Mouse (Mus musculus) testis, postnatal 10 days (tissue): ENCODE data around the gene Kremen1.

Source experiments
- DNase-seq: peaks from one replicate; pipeline ENCODE4 v3.0.0; 2021; ENCODE audit warnings: low spot score

The Kremen1 gene

DNA sequence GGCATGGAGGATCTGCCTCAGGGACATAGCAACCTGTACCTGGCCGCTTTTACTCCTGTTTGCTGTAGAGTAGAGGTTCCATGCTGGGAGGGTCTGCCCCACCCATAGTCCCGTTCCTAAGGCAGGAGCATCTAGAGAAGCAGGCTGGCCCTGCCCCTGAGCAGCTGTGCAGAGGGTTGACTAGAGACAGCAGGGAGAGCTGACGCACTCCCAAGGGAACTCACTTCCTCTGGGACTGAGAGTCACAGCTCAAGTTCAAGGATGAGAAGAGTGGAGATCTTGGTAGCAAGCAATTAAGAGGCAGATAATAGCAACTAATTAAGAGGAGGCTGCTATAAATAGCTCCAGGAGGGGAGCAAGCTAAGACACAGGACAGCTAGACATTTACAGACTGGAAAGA is 88.5 kb downstream of the Kremen1 start:
- DNase-seq: no peak

GRCm38 (mm10) chr11:5167311-5167710 is 94.0 kb downstream of the Kremen1 start:
- DNase-seq: no peak

- no peak for DNase-seq
Observed at GRCm38 (mm10) chr11:5165471-5165916, 95.9 kb downstream of the Kremen1 start.

- DNase-seq: no peak
Observed at GRCm38 (mm10) chr11:5164310-5164709, 97.0 kb downstream of the Kremen1 start.

- DNase-seq: no peak
Observed at GRCm38 (mm10) chr11:5163421-5163820, 97.9 kb downstream of the Kremen1 start.

GRCm38 (mm10) chr11:5160722-5161485 is 100.5 kb downstream of the Kremen1 start:
- no peak for DNase-seq

DNA sequence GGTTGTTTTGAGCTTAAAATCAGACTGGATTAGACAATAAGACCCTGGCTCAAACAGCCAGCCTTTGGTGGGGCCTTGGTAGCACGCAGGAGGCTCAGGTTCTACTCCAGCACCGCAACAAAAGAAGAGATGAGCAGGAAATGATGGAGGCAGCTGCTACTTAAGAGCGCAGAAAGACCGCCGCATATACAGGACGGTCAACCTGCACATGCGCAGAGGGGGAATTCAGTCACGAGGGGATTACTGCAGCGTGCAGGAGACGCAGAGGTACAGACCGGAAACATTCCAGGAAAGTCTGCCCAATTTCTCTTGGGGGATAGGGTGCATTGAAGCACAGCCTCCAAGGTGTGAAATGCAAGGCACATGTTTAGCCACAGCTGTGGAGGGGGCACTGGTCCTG is 103.3 kb downstream of the Kremen1 start:
- no peak for DNase-seq

DNA sequence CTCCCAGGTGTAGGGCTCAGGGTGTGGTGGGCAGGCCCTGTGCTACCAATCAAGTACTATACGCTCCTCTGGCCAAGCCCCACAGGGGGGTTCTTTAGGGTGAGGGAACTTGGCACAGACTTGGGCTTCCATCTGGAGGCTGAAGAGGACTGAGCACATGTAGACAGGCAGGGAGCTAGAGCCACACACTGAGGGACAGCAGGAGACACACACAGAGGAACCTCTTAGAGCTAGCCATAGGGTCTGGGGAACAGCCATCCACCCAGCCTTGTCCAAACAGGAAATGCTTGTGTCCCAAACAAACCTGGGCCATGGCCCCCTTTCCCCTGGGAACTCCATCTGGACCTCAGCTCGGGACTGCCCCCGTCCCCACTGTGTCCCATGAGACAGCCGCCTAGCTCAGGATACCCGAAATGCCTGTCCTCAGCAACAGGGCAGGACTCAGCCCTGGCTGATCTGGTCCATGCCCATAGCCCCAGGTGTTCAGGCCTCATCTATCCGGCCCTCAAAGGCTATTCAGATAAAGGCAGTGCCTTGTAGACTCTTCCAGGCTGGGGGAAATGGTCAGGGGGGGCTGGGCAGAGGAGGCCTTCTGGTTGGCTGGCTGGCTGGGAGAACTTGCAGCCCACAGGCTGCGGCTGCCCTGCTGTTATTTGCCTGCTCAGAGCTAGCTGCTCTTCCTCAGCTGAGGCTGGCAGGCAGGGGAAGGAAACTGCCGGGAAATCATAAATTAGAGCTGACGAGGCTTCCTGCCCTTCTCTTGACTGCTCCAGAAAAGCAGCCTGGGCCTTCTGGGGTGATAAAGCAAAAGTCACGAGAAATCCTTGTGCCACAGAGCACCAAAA is 106.2 kb downstream of the Kremen1 start:
- no peak for DNase-seq

DNA sequence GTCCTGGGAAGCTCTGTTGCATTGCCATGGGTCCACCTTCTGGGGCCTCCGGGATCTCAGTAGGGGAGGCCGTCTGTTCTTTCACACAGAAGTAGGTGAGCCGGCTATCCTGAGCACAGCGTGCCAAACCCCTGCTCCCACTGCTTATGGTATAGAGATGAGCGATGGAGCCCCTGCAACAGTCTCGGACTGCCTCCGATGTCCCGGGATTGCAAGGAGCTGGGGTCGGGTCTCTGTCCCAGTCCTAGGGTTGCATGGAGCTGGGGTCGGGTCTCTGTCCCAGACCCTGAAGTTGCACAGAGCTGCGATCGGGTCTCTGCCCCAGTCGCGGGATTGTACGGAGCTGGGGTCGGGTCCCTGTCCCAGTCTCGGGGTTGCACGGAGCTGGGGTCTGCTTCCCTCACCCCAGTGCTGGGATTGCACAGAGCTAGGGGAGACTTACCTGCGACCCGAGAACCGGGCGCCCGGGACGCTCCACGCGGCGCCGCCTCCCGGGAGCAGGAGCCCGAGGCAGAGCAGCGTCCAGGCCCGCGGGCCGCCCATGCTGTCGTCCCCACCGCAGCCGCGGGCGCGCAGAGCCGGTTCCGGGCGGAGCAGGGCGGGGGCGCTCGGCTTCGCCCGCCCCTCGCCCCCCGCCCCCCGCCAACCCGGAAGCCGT is 109.5 kb downstream of the Kremen1 start, which contains the start of gene Emid1:
Gene Emid1, minus strand, starts transcription at position 578 of the 658 bp plus-strand sequence.
- no peak for DNase-seq

DNA sequence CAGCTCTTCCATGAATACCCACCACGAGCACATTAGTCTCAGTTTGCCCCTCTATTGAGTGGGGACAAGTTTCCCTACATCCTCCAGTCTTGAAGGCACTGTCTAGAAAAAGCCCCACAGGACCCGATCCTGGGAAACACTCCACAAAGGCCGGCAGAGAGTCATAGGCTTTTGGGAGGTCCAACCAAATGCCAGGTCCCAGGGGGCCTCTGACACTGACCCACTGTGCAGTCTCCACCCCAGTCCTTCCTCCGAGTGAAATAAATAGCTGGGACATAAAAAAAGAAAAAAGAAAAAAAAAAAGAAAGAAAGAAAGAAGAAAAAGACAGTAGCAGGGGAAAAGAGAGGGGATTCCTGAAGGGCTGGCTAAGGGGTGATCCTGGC is 110.1 kb downstream of the Kremen1 start:
- DNase-seq: no peak

DNA sequence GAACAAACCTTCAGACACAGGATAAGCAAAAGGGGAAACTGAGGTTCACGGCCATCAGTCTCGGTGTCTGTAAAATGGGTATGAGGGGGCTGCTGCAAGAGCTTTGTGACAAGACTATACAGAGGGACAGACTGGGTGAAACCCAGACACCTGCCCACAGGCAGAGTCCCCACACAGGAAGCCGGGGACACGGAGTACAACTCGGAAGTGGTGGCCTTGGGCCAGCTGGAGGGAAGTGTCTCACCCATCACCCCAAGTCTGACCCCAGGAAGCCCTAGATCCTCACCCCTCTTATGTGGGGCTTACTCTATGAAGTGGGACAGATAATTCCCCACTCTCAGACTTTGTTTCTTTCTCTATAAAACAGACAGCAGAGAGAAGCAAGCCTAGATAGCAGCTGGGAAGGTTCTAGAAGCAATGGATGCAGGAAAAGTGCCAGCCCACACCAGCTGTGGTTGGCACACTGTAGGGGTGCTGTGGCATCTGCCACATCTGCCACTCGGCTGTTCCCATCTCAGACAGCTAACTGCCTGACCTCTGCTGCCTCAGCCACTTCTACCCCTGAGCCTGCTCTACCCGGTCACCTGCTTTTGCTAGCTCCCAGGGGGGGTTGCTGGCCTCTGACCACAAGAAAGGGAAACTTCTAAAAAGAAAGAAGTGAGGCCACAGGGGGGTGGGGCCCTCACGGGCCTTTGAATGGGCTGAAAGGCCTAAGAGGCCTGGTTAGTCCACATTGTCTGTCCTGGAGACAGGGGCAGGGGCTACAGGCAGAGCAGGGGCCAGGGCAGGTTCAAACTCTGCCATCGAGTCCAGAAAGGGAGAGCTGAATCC is 110.7 kb downstream of the Kremen1 start:
- DNase-seq: no peak

DNA sequence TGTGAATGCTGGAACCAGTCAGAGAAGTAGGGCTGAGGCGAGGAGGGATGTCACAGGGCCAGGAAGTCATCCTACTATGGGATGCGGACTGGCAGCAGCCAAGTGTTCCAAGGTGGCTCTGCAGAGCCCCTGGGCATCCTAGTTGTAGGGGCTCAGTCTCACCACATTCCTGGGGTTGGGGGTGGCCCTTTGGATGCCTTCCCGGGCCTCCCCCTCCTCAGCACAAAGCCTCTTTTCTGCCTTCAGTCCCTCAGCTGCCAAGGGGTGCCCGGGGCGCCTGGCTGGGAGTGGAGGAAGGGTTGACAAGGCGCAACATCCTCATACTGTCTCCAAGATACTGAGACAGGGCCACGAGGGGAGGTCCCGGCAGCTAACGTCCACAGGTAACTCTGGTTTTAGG is 111.4 kb downstream of the Kremen1 start:
- no peak for DNase-seq

- no peak for DNase-seq
Observed at GRCm38 (mm10) chr11:5149249-5149648, 112.1 kb downstream of the Kremen1 start.

DNA sequence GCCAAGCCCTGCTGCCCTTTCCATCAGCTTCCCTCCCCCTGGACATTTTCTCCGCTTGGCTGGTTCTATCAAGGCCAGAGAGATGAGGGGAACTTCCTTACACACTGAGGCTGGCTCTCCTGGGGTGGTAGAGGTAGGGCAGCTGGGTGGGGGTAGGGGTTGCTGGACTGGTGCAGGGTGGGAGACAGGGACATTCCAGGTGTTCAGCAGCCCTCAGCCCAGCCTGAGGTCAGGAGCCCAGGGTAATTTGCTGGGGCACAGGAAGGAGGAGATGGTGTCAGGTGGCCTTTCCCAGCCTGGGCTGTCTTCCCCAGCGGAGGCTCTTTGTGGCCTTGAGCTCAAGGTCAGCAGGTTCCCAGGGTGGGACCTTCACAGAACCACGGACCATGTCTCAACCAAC is 115.8 kb downstream of the Kremen1 start:
- no peak for DNase-seq

GRCm38 (mm10) chr11:5141965-5142364 is 119.4 kb downstream of the Kremen1 start:
- DNase-seq: no peak
